Mouse (Mus musculus) midbrain, embryonic 16.5 days (tissue): ENCODE data around the gene Cnot1. TPM values are rescaled to one million over a fixed set of nuclear protein-coding genes. Genes with fewer than 3 reads are reported as not detected.

Experiments used
- ATAC-seq: fragments of 200-750 bp; cut with Nextera tagmentation; 2 replicates; pipeline ENCODE4 v1.8.0; 2017; ENCODE audit warnings: moderate TSS enrichment
- H3K27ac ChIP-seq: fragments of 300-500 bp; sonication (generic); 2 replicates; pipeline ENCODE4 v1.5.1; 2014; ENCODE audit warnings: mild to moderate bottlenecking, low read length, mixed read lengths
- H3K27me3 ChIP-seq: fragments of 300-500 bp; sonication (generic); 2 replicates; pipeline ENCODE4 v1.6.1; 2014; ENCODE audit warnings: low read depth, low read length, mixed read lengths; ENCODE audit not compliant: control insufficient read depth, insufficient read depth
- H3K36me3 ChIP-seq: fragments of 300-500 bp; sonication (generic); 2 replicates; pipeline ENCODE4 v1.6.1; 2014; ENCODE audit warnings: mild to moderate bottlenecking, low read length, moderate library complexity, mixed read lengths; ENCODE audit not compliant: control insufficient read depth, insufficient read depth
- H3K4me1 ChIP-seq: fragments of 300-500 bp; sonication (generic); 2 replicates; pipeline ENCODE4 v1.6.1; 2014; ENCODE audit warnings: mild to moderate bottlenecking, low read length, mixed read lengths; ENCODE audit not compliant: control insufficient read depth, insufficient read depth
- H3K4me2 ChIP-seq: fragments of 300-500 bp; sonication (generic); 2 replicates; pipeline ENCODE4 v1.6.1; 2014; ENCODE audit warnings: mild to moderate bottlenecking, low read length, mixed read lengths
- H3K4me3 ChIP-seq: fragments of 300-500 bp; sonication (generic); 2 replicates; pipeline ENCODE4 v1.5.1; 2014; ENCODE audit warnings: low read depth, mild to moderate bottlenecking, low read length, moderate library complexity, mixed read lengths
- H3K9ac ChIP-seq: fragments of 300-500 bp; sonication (generic); 2 replicates; pipeline ENCODE4 v1.6.1; 2014; ENCODE audit warnings: low read depth, low read length, mixed read lengths
- H3K9me3 ChIP-seq: fragments of 300-500 bp; sonication (generic); replicated peaks from 2 replicates; pipeline ENCODE4 v1.6.1; 2014; ENCODE audit warnings: mild to moderate bottlenecking, low read length, mixed read lengths; ENCODE audit not compliant: control insufficient read depth, poor library complexity, severe bottlenecking
- WGBS: fragments of 180-500 bp; shearing (Covaris S2); extraction: QIAGEN DNeasy Blood & Tissue Kit; methylation state at CpG from one replicate; pipeline ENCODE4 v1.1.7; 2014; 5-methylcytosine and 5-hydroxymethylcytosine counted together
- microRNA-seq: library from miRNA; unstranded; fragments of <30 nt; microRNA quantifications from one replicate; pipeline ENCODE4, GENCODE M21; 2017
- polyA plus RNA-seq: library from polyadenylated mRNA; unstranded; fragments of >200 nt; fragmentation: Nextera tagmentation; extraction: Ambion mirVana; gene quantifications from 2 replicates; pipeline ENCODE4 v1.2.1, GENCODE M21; 2015

Gene Cnot1
- polyA plus RNA-seq, 1 experiment from 2014 or later: 41.2 TPM

- 94% methylated on average over 2 of the region's 2 CpGs for WGBS
- Histone ChIP-seq H3K4me2 (no peak overlapping the region), H3K4me1 (peaks cover 3% of the 10 kb centered on the region; the same call in 1 of the 2 replicates), H3K27me3 (no peaks in the 10 kb centered on the region), H3K9me3 (no peaks in the 10 kb centered on the region), H3K4me3 (no peak overlapping the region), H3K27ac (no peak overlapping the region), H3K9ac (no peak overlapping the region), H3K36me3 (no peaks in the 10 kb centered on the region)
- ATAC-seq: no peak
These were observed 137.3 kb downstream of the Cnot1 start for GRCm38 (mm10) chr8:95669967-95670366.

Small RNAs within 50 kb of the gene (microRNA-seq; reads per million reads assigned to microRNA genes)
- gene Mir7073: 4.0 reads per million, percentile 19 among the genes with 10 or more reads in this experiment

Other genes starting within 250 kb of the Cnot1 start
- gene Prss54, start 231.1 kb downstream of the Cnot1 start, polyA plus RNA-seq: not detected in 2 replicates
- 6.1 and 8.1 TPM in 2 replicates for gene Gins3, start 174.0 kb downstream of the Cnot1 start, polyA plus RNA-seq
- 394 and 511 TPM in 2 replicates for gene Ndrg4, start 130.5 kb downstream of the Cnot1 start, polyA plus RNA-seq
- gene Setd6, start 91.6 kb downstream of the Cnot1 start, polyA plus RNA-seq: 34.3 TPM in 2 replicates
- gene Sap18b, start 17.9 kb upstream of the Cnot1 start, polyA plus RNA-seq: 209 and 225 TPM in 2 replicates
- 29.1 and 30.3 TPM in 2 replicates for gene Slc38a7, start 46.1 kb upstream of the Cnot1 start, polyA plus RNA-seq
- gene Got2, start 81.1 kb upstream of the Cnot1 start, polyA plus RNA-seq: 217 and 228 TPM in 2 replicates